Mouse (Mus musculus) olfactory bulb, adult 2 months (tissue): Measurements from ENCODE around the gene Gsdma3. TPM values are rescaled to one million over a fixed set of nuclear protein-coding genes. Genes with fewer than 3 reads are reported as not detected.
"Not testable (repeated sequence)": the region's sequence is repeated elsewhere in the genome, so short reads cannot be mapped to it uniquely, and the experiment has no call there.

Source experiments
- H3K27ac ChIP-seq: fragments of 200-500 bp; 2 replicates; pipeline ENCODE4 v1.5.1; 2012; ENCODE audit warnings: low read depth, low read length; ENCODE audit not compliant: insufficient read depth
- H3K4me1 ChIP-seq: fragments of 200-500 bp; 2 replicates; pipeline ENCODE4 v1.6.1; 2012; ENCODE audit warnings: low read length; ENCODE audit not compliant: control insufficient read depth, insufficient read depth
- H3K4me3 ChIP-seq: fragments of 200-500 bp; 2 replicates; pipeline ENCODE4 v1.5.1; 2012; ENCODE audit warnings: mild to moderate bottlenecking, low read depth, low read length, moderate library complexity; ENCODE audit not compliant: insufficient read depth
- CTCF ChIP-seq: fragments of 200-500 bp; IDR thresholded peaks from 2 replicates; pipeline ENCODE4 v1.5.1; 2012; ENCODE audit warnings: low read depth, mild to moderate bottlenecking, low read length, moderate library complexity; ENCODE audit not compliant: insufficient read depth
- POLR2A ChIP-seq: fragments of 200-500 bp; IDR thresholded peaks from 2 replicates; pipeline ENCODE4 v1.6.1; 2012; ENCODE audit warnings: mild to moderate bottlenecking, low read depth, low read length, moderate library complexity; ENCODE audit not compliant: insufficient read depth
- WGBS: fragments of 180-500 bp; shearing (Covaris S2); methylation state at CpG from one replicate; pipeline ENCODE4 v1.1.7; 2018; 5-methylcytosine and 5-hydroxymethylcytosine counted together
- polyA plus RNA-seq: library from polyadenylated mRNA; stranded (reverse); fragments of >200 nt; gene quantifications from 2 replicates; pipeline ENCODE4 v1.2.4, GENCODE M21; 2012; ENCODE audit warnings: low replicate concordance; ENCODE audit not compliant: missing spikeins, insufficient read depth, insufficient read length

Gene Gsdma3
- polyA plus RNA-seq, 1 experiment = not detected

GRCm38 (mm10) chr11:98644757-98645156, 18.6 kb downstream of the Gsdma3 start:
- Histone ChIP-seq H3K27ac (no peak overlapping the region), H3K4me3 (no peak overlapping the region), H3K4me1 (no peaks in the 10 kb centered on the region)
- no peak for TF ChIP-seq CTCF
- no peak for TF ChIP-seq POLR2A
- WGBS = 84% methylated on average over 3 of the region's 3 CpGs

- Histone ChIP-seq H3K27ac (no peak overlapping the region), H3K4me3 (no peak overlapping the region), H3K4me1 (no peaks in the 10 kb centered on the region)
- WGBS = 80% methylated on average over 2 of the region's 2 CpGs
- no peak for TF ChIP-seq CTCF
- TF ChIP-seq POLR2A = no peak
Measured at GRCm38 (mm10) chr11:98645946-98646345, 19.8 kb downstream of the Gsdma3 start.

GRCm38 (mm10) chr11:98646459-98646858, 20.3 kb downstream of the Gsdma3 start, which contains the start of gene Gsdma2:
TSS of gene Gsdma2 (plus strand) at chr11:98646759.
- H3K27ac ChIP-seq = no peak within 1 kb of the TSS

GRCm38 (mm10) chr11:98655076-98655475, 28.9 kb downstream of the Gsdma3 start:
- WGBS = 10% methylated on average over 7 of the region's 7 CpGs
- H3K27ac ChIP-seq, H3K4me3 ChIP-seq, H3K4me1 ChIP-seq: not testable (repeated sequence)

More at GRCm38 (mm10) chr11:98646459-98646858, 20.3 kb downstream of the Gsdma3 start, which contains the start of gene Gsdma2:
- Histone ChIP-seq H3K4me3 (no peak within 1 kb of the TSS), H3K4me1 (no peaks in the 10 kb centered on the region)
- TF ChIP-seq CTCF (no peak), POLR2A (no peak)
- WGBS = 75% methylated on average over 2 of the region's 2 CpGs

GRCm38 (mm10) chr11:98660517-98660916, 34.4 kb downstream of the Gsdma3 start:
- H3K4me3 ChIP-seq = no peak overlapping the region
- no peaks in the 10 kb centered on the region for H3K4me1 ChIP-seq
- H3K27ac ChIP-seq = no peak overlapping the region
- 3% methylated on average over 6 of the region's 6 CpGs for whole genome bisulfite sequencing
- TF ChIP-seq CTCF (no peak), POLR2A (no peak)

- H3K27ac ChIP-seq = no peak within 1 kb of the TSS
- no peaks in the 10 kb centered on the region for H3K4me1 ChIP-seq
- WGBS = 41% methylated on average over 4 of the region's 4 CpGs
- TF ChIP-seq CTCF (no peak), POLR2A (no peak)
- H3K4me3 ChIP-seq = no peak within 1 kb of the TSS
Measured at GRCm38 (mm10) chr11:98664091-98664490, 37.9 kb downstream of the Gsdma3 start, which contains the start of gene Gsdma. TSS of gene Gsdma (plus strand) at chr11:98664351.

- TF ChIP-seq POLR2A = no peak
- no peak for TF ChIP-seq CTCF
Measured at GRCm38 (mm10) chr11:98668984-98669383, 42.8 kb downstream of the Gsdma3 start.

GRCm38 (mm10) chr11:98671284-98671815, 45.2 kb downstream of the Gsdma3 start:
- Histone ChIP-seq H3K27ac (no peak overlapping the region), H3K4me3 (no peak overlapping the region), H3K4me1 (peaks cover 5% of the 10 kb centered on the region)
- WGBS = 71% methylated on average over 3 of the region's 3 CpGs
- no peak for TF ChIP-seq POLR2A
- TF ChIP-seq CTCF = no peak

More at GRCm38 (mm10) chr11:98668984-98669383, 42.8 kb downstream of the Gsdma3 start:
- no peak overlapping the region for H3K27ac ChIP-seq
- WGBS = 61% methylated on average over 2 of the region's 2 CpGs
- H3K4me3 ChIP-seq = no peak overlapping the region
- H3K4me1 ChIP-seq = peaks cover 5% of the 10 kb centered on the region

- Histone ChIP-seq H3K4me1 (peaks cover 5% of the 10 kb centered on the region), H3K4me3 (no peak overlapping the region), H3K27ac (no peak overlapping the region)
- WGBS = 39% methylated on average over 5 of the region's 5 CpGs
- no peak for TF ChIP-seq POLR2A
- no peak for TF ChIP-seq CTCF
Measured at GRCm38 (mm10) chr11:98671857-98672256, 45.7 kb downstream of the Gsdma3 start.

GRCm38 (mm10) chr11:98672482-98672881, 46.3 kb downstream of the Gsdma3 start:
- no peak overlapping the region for H3K27ac ChIP-seq

More at GRCm38 (mm10) chr11:98672482-98672881, 46.3 kb downstream of the Gsdma3 start:
- H3K4me3 ChIP-seq = no peak overlapping the region
- 89% methylated on average over 5 of the region's 5 CpGs for WGBS
- no peak for TF ChIP-seq POLR2A
- peaks cover 5% of the 10 kb centered on the region for H3K4me1 ChIP-seq
